Mouse (Mus musculus) heart, postnatal 0 days (tissue): ENCODE results near the gene D130043K22Rik.
A peak's percentile ranks its signal among the peaks of the same experiment; 100 is the strongest.

Experiments used
- CTCF ChIP-seq: IDR thresholded peaks from 2 replicates; pipeline ENCODE4 v1.5.1; 2016; ENCODE audit warnings: antibody characterized with exemption, control low read depth, low read depth
- EP300 ChIP-seq: IDR thresholded peaks from 2 replicates; pipeline ENCODE4 v1.6.1; 2016; ENCODE audit warnings: antibody characterized with exemption, low read depth

GRCm38 (mm10) chr13:24800674-24801307 is 44.1 kb upstream of the D130043K22Rik start:
- peak; percentile 74 for TF ChIP-seq EP300
- no peak for TF ChIP-seq CTCF
